Mouse (Mus musculus) adrenal gland, adult 8-10 months (tissue): ENCODE results near the gene Mypop. TPM values are rescaled to one million over a fixed set of nuclear protein-coding genes. Genes with fewer than 3 reads are reported as not detected.

Experiments used
- DNase-seq: peaks from one replicate; pipeline ENCODE4 v3.0.0; 2022
- total RNA-seq, 4 experiments: library from RNA; stranded (reverse); gene quantifications; 2 replicates each; pipeline ENCODE4 v1.2.4; 2022

Gene Mypop
- total RNA-seq, 4 experiments from 2014 or later: 11.4 to 18.0 (median 15.5) TPM

GRCm38 (mm10) chr7:18989995-18990394 is 1.1 kb upstream of the Mypop start:
- DNase-seq: no peak

GRCm38 (mm10) chr7:18991660-18992293 is 732 bp downstream of the Mypop start:
- DNase-seq: no peak

- no peak for DNase-seq
Observed at GRCm38 (mm10) chr7:18992294-18992675, 1.2 kb downstream of the Mypop start.

- no peak for DNase-seq
Observed at GRCm38 (mm10) chr7:18993036-18993435, 2.0 kb downstream of the Mypop start.

GRCm38 (mm10) chr7:18998835-18999234 is 7.8 kb downstream of the Mypop start:
- no peak for DNase-seq

GRCm38 (mm10) chr7:19000421-19000820 is 9.4 kb downstream of the Mypop start:
- DNase-seq: no peak

GRCm38 (mm10) chr7:19001066-19001806 is 10.2 kb downstream of the Mypop start:
- DNase-seq: peak; percentile 61

GRCm38 (mm10) chr7:19001807-19002085 is 10.7 kb downstream of the Mypop start:
- no peak for DNase-seq

- no peak for DNase-seq
Observed at GRCm38 (mm10) chr7:19002115-19002514, 11.1 kb downstream of the Mypop start.

GRCm38 (mm10) chr7:19002848-19003498 is 11.9 kb downstream of the Mypop start:
- DNase-seq: peak; percentile 74

- DNase-seq: peak; percentile 93
Observed at GRCm38 (mm10) chr7:19003902-19004630, 13.0 kb downstream of the Mypop start, which contains the start of gene Irf2bp1. TSS of gene Irf2bp1 (plus strand) at chr7:19004044.

GRCm38 (mm10) chr7:19004631-19005079 is 13.6 kb downstream of the Mypop start:
- peak; percentile 45 for DNase-seq

GRCm38 (mm10) chr7:19005417-19006121 is 14.5 kb downstream of the Mypop start:
- no peak for DNase-seq

- peak; percentile 72 for DNase-seq
Observed at GRCm38 (mm10) chr7:19006476-19006875, 15.4 kb downstream of the Mypop start.

GRCm38 (mm10) chr7:19007026-19007977 is 16.3 kb downstream of the Mypop start:
- DNase-seq: no peak

GRCm38 (mm10) chr7:19010581-19010980 is 19.5 kb downstream of the Mypop start:
- no peak for DNase-seq

GRCm38 (mm10) chr7:19012025-19012621 is 21.1 kb downstream of the Mypop start:
- no peak for DNase-seq

GRCm38 (mm10) chr7:19012882-19013281 is 21.8 kb downstream of the Mypop start:
- no peak for DNase-seq

GRCm38 (mm10) chr7:19014452-19014851 is 23.4 kb downstream of the Mypop start:
- DNase-seq: no peak

- DNase-seq: no peak
Observed at GRCm38 (mm10) chr7:19016042-19016441, 25.0 kb downstream of the Mypop start.

GRCm38 (mm10) chr7:19017909-19018308 is 26.9 kb downstream of the Mypop start:
- no peak for DNase-seq
